Mouse (Mus musculus): Measurements from ENCODE around the gene Ror1.

Ror1 gene

GRCm38 (mm10) chr4:100214324-100215215 lies 119.0 kb downstream of the Ror1 start:
- DNase-seq (ENCODE audit: low spot score in 2 of 2): no peak

- DNase-seq (ENCODE audit: low spot score in 2 of 2): no peak
Measured at GRCm38 (mm10) chr4:100216587-100216986, 121.0 kb downstream of the Ror1 start.

GRCm38 (mm10) chr4:100219026-100219425 lies 123.4 kb downstream of the Ror1 start:
- DNase-seq (ENCODE audit: low spot score in 2 of 2): no peak

- DNase-seq (ENCODE audit: low spot score in 2 of 2): no peak
Measured at GRCm38 (mm10) chr4:100219599-100219998, 124.0 kb downstream of the Ror1 start.

- DNase-seq (ENCODE audit: low spot score in 2 of 2): no peak
Measured at GRCm38 (mm10) chr4:100221978-100222737, 126.6 kb downstream of the Ror1 start.

GRCm38 (mm10) chr4:100223532-100223931 lies 127.9 kb downstream of the Ror1 start:
- DNase-seq (ENCODE audit: low spot score in 2 of 2): no peak

- no peak for DNase-seq (ENCODE audit: low spot score in 2 of 2)
Measured at GRCm38 (mm10) chr4:100223965-100224364, 128.4 kb downstream of the Ror1 start.

- DNase-seq (ENCODE audit: low spot score in 2 of 2): no peak
Measured at GRCm38 (mm10) chr4:100226619-100227018, 131.0 kb downstream of the Ror1 start.

GRCm38 (mm10) chr4:100228106-100228505 lies 132.5 kb downstream of the Ror1 start:
- no peak for DNase-seq (ENCODE audit: low spot score in 2 of 2)

- no peak for DNase-seq (ENCODE audit: low spot score in 2 of 2)
Measured at GRCm38 (mm10) chr4:100230245-100230644, 134.7 kb downstream of the Ror1 start.

- no peak for DNase-seq (ENCODE audit: low spot score in 2 of 2)
Measured at GRCm38 (mm10) chr4:100230963-100231362, 135.4 kb downstream of the Ror1 start.

GRCm38 (mm10) chr4:100231906-100232305 lies 136.3 kb downstream of the Ror1 start:
- no peak for DNase-seq (ENCODE audit: low spot score in 2 of 2)

GRCm38 (mm10) chr4:100232541-100232940 lies 136.9 kb downstream of the Ror1 start:
- DNase-seq (ENCODE audit: low spot score in 2 of 2): no peak

GRCm38 (mm10) chr4:100233770-100234169 lies 138.2 kb downstream of the Ror1 start:
- DNase-seq (ENCODE audit: low spot score in 2 of 2): no peak

GRCm38 (mm10) chr4:100236339-100236738 lies 140.7 kb downstream of the Ror1 start:
- no peak for DNase-seq (ENCODE audit: low spot score in 2 of 2)

GRCm38 (mm10) chr4:100242061-100242756 lies 146.6 kb downstream of the Ror1 start:
- DNase-seq (ENCODE audit: low spot score in 2 of 2): no peak

GRCm38 (mm10) chr4:100244250-100244649 lies 148.7 kb downstream of the Ror1 start:
- no peak for DNase-seq (ENCODE audit: low spot score in 2 of 2)

GRCm38 (mm10) chr4:100244701-100245100 lies 149.1 kb downstream of the Ror1 start:
- no peak for DNase-seq (ENCODE audit: low spot score in 2 of 2)

GRCm38 (mm10) chr4:100247826-100248225 lies 152.2 kb downstream of the Ror1 start:
- no peak for DNase-seq (ENCODE audit: low spot score in 2 of 2)

GRCm38 (mm10) chr4:100248273-100248672 lies 152.7 kb downstream of the Ror1 start:
- DNase-seq (ENCODE audit: low spot score in 2 of 2): no peak

GRCm38 (mm10) chr4:100251270-100251669 lies 155.7 kb downstream of the Ror1 start:
- no peak for DNase-seq (ENCODE audit: low spot score in 2 of 2)

GRCm38 (mm10) chr4:100252050-100252449 lies 156.5 kb downstream of the Ror1 start:
- DNase-seq (ENCODE audit: low spot score in 2 of 2): no peak

Measured in urinary bladder, adult 18-20 months (tissue).